Mouse (Mus musculus): ENCODE data around the gene Cutc.

Cutc gene

GRCm38 (mm10) chr19:43795511-43795910 lies 42.7 kb downstream of the Cutc start:
- no peak for DNase-seq (ENCODE audit: low spot score)

- DNase-seq (ENCODE audit: low spot score): peak; percentile 56
Measured at GRCm38 (mm10) chr19:43797216-43797615, 44.4 kb downstream of the Cutc start.

- DNase-seq (ENCODE audit: low spot score): no peak
Measured at GRCm38 (mm10) chr19:43801427-43802051, 48.7 kb downstream of the Cutc start.

GRCm38 (mm10) chr19:43803866-43804265 lies 51.1 kb downstream of the Cutc start:
- no peak for DNase-seq (ENCODE audit: low spot score)

DNA sequence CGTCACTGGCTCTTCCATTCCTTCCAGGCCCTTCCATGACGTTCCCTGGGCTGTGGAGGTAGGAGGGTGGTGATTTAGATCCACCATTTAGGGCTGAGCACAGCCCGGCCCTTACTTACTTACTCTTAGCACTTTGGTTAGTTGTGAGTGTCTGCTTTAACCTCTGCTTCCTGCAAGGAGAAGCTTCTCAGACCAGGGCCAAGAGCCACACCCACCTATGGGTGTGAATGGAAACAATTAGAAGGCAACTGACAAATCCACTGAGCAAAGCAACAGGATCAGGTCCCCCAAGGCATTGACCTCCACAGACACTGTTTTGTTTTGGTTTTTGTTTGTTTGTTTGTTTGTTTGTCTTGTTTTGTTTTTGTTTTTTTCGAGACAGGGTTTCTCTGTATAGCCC lies 56.5 kb downstream of the Cutc start:
- DNase-seq (ENCODE audit: low spot score): no peak

DNA sequence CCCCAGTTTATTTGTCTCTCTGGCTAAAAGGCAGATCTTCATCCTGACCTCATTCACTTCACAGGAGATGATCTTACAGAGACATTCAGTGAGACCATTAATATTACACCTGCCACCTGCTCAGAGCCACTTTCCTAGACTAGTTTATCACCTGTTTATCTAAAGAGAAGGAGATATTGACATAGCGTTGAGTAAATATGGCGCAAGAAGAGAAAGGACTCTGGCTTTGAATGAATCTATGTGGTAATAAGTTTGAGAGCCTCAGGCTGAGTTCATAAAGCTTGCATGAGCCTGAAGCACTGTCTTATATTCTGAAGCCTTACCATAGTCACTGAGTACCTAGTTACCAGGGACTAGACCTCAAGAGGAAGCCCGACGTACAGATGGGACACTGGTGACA lies 58.6 kb downstream of the Cutc start:
- DNase-seq (ENCODE audit: low spot score): no peak

GRCm38 (mm10) chr19:43813315-43813714 lies 60.5 kb downstream of the Cutc start:
- no peak for DNase-seq (ENCODE audit: low spot score)

DNA sequence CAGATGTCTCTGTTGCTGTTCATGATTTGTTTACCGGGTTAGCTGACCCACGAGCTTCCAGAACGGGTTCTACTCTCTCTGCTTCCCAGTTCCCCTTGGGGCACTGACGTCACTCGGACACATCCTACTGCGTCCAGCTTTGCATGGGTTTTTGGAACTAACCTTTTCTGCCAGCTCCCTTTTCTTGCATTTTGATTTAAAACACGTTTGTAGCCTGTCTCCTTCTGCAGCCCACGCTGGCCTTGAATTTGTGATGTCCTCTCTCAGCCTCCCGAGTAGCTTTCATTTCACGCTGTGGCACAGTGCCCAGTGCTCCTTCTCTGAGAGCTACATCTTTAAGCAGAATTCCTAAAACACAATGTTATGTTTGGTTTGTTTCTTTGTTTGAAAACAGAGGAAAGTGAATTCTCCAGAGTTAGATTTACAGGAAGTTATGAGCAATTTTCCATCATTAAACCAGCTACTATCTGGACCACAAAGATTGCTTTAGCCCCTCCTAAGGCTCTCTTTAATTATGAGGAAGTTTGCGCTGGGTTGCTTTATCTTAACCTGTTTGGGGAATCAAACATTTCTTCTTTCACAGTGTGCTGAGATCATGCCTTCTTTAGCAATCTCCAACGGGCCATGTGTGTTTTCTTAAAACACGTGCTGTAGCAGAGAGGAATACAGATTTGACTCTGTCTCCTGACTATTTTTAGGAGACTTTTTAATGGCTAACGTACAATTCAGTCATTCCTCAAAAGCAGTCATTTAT lies 63.0 kb downstream of the Cutc start:
- DNase-seq (ENCODE audit: low spot score): peak; percentile 21

Data from ovary, adult 18-20 months (tissue).